Mouse (Mus musculus) hindbrain, embryonic 16.5 days (tissue): ENCODE results near the gene Zfp276. TPM values are rescaled to one million over a fixed set of nuclear protein-coding genes. Genes with fewer than 3 reads are reported as not detected.
"Not testable (repeated sequence)": the region's sequence is repeated elsewhere in the genome, so short reads cannot be mapped to it uniquely, and the experiment has no call there.

Experiments used
- ATAC-seq: fragments of 200-750 bp; cut with Nextera tagmentation; 2 replicates; pipeline ENCODE4 v1.8.0; 2017; ENCODE audit warnings: moderate TSS enrichment, moderate library complexity
- H3K27ac ChIP-seq: fragments of 300-500 bp; sonication (generic); 2 replicates; pipeline ENCODE4 v1.5.1; 2014; ENCODE audit warnings: low read depth, mild to moderate bottlenecking, control low read depth, low read length, moderate library complexity
- H3K27me3 ChIP-seq: fragments of 300-500 bp; sonication (generic); replicated peaks from 2 replicates; pipeline ENCODE4 v1.6.1; 2014; ENCODE audit warnings: low read length; ENCODE audit not compliant: control insufficient read depth, insufficient read depth
- H3K36me3 ChIP-seq: fragments of 300-500 bp; sonication (generic); 2 replicates; pipeline ENCODE4 v1.6.1; 2014; ENCODE audit warnings: mild to moderate bottlenecking, low read length, moderate library complexity, mixed read lengths; ENCODE audit not compliant: control insufficient read depth, insufficient read depth
- H3K4me1 ChIP-seq: fragments of 300-500 bp; sonication (generic); 2 replicates; pipeline ENCODE4 v1.6.1; 2014; ENCODE audit warnings: low read depth, low read length; ENCODE audit not compliant: control insufficient read depth, insufficient read depth
- H3K4me2 ChIP-seq: fragments of 300-500 bp; sonication (generic); 2 replicates; pipeline ENCODE4 v1.6.1; 2014; ENCODE audit warnings: mild to moderate bottlenecking, low read length, control low read depth, moderate library complexity
- H3K4me3 ChIP-seq: fragments of 300-500 bp; sonication (generic); 2 replicates; pipeline ENCODE4 v1.5.1; 2014; ENCODE audit warnings: mild to moderate bottlenecking, low read length, control low read depth, moderate library complexity
- H3K9ac ChIP-seq: fragments of 300-500 bp; sonication (generic); 2 replicates; pipeline ENCODE4 v1.6.1; 2014; ENCODE audit warnings: low read depth, mild to moderate bottlenecking, control low read depth, low read length, moderate library complexity
- H3K9me3 ChIP-seq: fragments of 300-500 bp; sonication (generic); 2 replicates; pipeline ENCODE4 v1.6.1; 2014; ENCODE audit warnings: mild to moderate bottlenecking, low read length, moderate library complexity; ENCODE audit not compliant: control insufficient read depth
- WGBS: fragments of 180-500 bp; shearing (Covaris S2); extraction: QIAGEN DNeasy Blood & Tissue Kit; methylation state at CpG from one replicate; pipeline ENCODE4 v1.1.7; 2014; 5-methylcytosine and 5-hydroxymethylcytosine counted together
- polyA plus RNA-seq: library from polyadenylated mRNA; unstranded; fragments of >200 nt; fragmentation: Nextera tagmentation; extraction: Ambion mirVana; gene quantifications from 2 replicates; pipeline ENCODE4 v1.2.1, GENCODE M21; 2015

Gene Zfp276
- polyA plus RNA-seq, 1 experiment from 2014 or later: 22.4 TPM

GRCm38 (mm10) chr8:123230326-123230725 lies 23.7 kb upstream of the Zfp276 start:
- not testable (repeated sequence) for H3K4me3 ChIP-seq, H3K27ac ChIP-seq, H3K9ac ChIP-seq, H3K4me2 ChIP-seq, H3K27me3 ChIP-seq, H3K36me3 ChIP-seq, ATAC-seq, H3K9me3 ChIP-seq
- H3K4me1 ChIP-seq: peaks cover 17% of the 10 kb centered on the region
- 86% methylated on average over 9 of the region's 11 CpGs for WGBS

- Histone ChIP-seq H3K4me1 (peaks cover 16% of the 10 kb centered on the region), H3K27ac (no peak overlapping the region), H3K9me3 (no peaks in the 10 kb centered on the region), H3K4me3 (no peak overlapping the region), H3K9ac (no peak overlapping the region), H3K27me3 (0 out of 2 replicates have a peak, but pooled peaks cover 2% of the 10 kb centered on the region), H3K36me3 (0 out of 2 replicates have a peak, but pooled peaks cover 3% of the 10 kb centered on the region), H3K4me2 (no peak overlapping the region)
- WGBS: 61% methylated on average over 5 of the region's 5 CpGs
- no peak for ATAC-seq
Observed at GRCm38 (mm10) chr8:123231742-123232141, 22.3 kb upstream of the Zfp276 start.

DNA sequence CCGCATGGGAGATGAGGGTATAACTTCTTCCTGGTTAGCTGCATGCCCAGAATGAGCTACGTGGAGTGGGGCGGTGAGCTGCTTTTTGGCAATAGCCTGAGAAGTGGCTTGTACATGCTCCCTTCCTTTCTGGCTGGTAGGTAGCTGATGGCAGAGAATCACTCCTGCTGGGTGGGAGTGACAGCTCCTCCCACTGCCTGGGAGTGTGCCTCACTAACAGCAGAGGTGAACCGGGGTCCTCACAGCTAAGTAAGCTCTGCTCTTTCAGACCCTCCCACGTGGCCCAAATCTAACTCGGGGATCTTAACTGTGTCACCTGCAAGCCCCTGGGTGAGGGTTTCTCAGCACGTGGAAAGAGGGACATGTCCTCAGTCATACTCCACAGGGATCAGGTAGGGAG lies 21.4 kb upstream of the Zfp276 start:
- ATAC-seq: no peak
- WGBS: 32% methylated on average over 7 of the region's 7 CpGs

GRCm38 (mm10) chr8:123233300-123233699 lies 20.7 kb upstream of the Zfp276 start:
- WGBS: 46% methylated on average over 13 of the region's 13 CpGs
- no peak for ATAC-seq
- no peak overlapping the region for H3K9ac ChIP-seq

More for the DNA sequence above, 21.4 kb upstream of the Zfp276 start:
- Histone ChIP-seq H3K9ac (no peak overlapping the region), H3K9me3 (no peaks in the 10 kb centered on the region), H3K4me1 (peaks cover 16% of the 10 kb centered on the region), H3K27me3 (0 out of 2 replicates have a peak, but pooled peaks cover 2% of the 10 kb centered on the region), H3K4me3 (no peak overlapping the region), H3K36me3 (0 out of 2 replicates have a peak, but pooled peaks cover 3% of the 10 kb centered on the region), H3K4me2 (no peak overlapping the region), H3K27ac (no peak overlapping the region)

GRCm38 (mm10) chr8:123233760-123234159 lies 20.2 kb upstream of the Zfp276 start:
- no peak for ATAC-seq
- Histone ChIP-seq H3K36me3 (no peaks in the 10 kb centered on the region), H3K27me3 (0 out of 2 replicates have a peak, but pooled peaks cover 2% of the 10 kb centered on the region), H3K9ac (no peak overlapping the region), H3K9me3 (no peaks in the 10 kb centered on the region), H3K27ac (no peak overlapping the region), H3K4me2 (no peak overlapping the region), H3K4me1 (peaks cover 16% of the 10 kb centered on the region), H3K4me3 (no peak overlapping the region)
- whole genome bisulfite sequencing: 75% methylated on average over 11 of the region's 11 CpGs

More at GRCm38 (mm10) chr8:123233300-123233699, 20.7 kb upstream of the Zfp276 start:
- Histone ChIP-seq H3K36me3 (no peaks in the 10 kb centered on the region), H3K9me3 (no peaks in the 10 kb centered on the region), H3K4me3 (no peak overlapping the region), H3K27ac (no peak overlapping the region), H3K4me1 (peaks cover 16% of the 10 kb centered on the region), H3K27me3 (0 out of 2 replicates have a peak, but pooled peaks cover 2% of the 10 kb centered on the region), H3K4me2 (no peak overlapping the region)

DNA sequence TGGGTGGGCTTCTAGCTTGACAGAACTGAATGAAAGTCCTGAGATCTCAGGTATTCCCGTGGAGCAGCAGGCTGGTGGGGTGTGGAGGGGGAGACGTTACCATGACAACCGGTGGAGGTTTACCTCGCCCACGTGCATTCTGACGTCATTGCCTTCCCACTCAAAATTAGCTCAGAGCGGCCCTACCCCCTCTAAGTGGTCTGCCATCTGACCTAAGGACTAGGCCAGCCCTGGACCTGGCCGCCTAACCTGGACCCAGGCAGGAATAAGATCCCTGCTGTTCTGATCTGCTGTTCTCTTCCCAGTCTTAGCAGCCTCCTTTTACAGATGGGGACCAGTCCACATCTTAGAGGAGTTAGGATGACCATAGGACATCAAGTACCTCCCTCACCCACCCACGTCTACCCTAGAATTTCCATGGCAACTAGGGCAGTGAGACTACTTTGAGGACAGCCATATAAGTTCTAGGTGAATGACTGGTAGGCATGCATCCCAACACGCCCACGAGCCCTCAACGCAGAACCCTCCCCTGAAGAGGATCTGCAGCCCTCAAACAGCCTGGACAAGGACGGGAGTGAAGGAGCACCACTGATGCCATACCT lies 19.0 kb upstream of the Zfp276 start:
- H3K27ac ChIP-seq: no peak overlapping the region
- H3K4me1 ChIP-seq: peaks cover 16% of the 10 kb centered on the region
- WGBS: 30% methylated on average over 13 of the region's 13 CpGs
- H3K4me2 ChIP-seq: peak overlapping the region; percentile 93
- H3K4me3 ChIP-seq: peak overlapping the region; percentile 54
- H3K9me3 ChIP-seq: no peaks in the 10 kb centered on the region
- H3K27me3 ChIP-seq: 0 out of 2 replicates have a peak, but pooled peaks cover 2% of the 10 kb centered on the region
- peak; percentile 16; the same call in 1 of the 2 replicates for ATAC-seq
- H3K9ac ChIP-seq: peak overlapping the region; percentile 75
- H3K36me3 ChIP-seq: no peaks in the 10 kb centered on the region

GRCm38 (mm10) chr8:123235520-123236497 lies 18.2 kb upstream of the Zfp276 start, which contains the start of gene Spata2l:
Spata2l (minus strand) TSS chr8:123236233.
- Histone ChIP-seq H3K27me3 (0 out of 2 replicates have a peak, but pooled peaks cover 2% of the 10 kb centered on the region), H3K27ac (peak within 1 kb of the TSS; percentile 24; the same call in 1 of the 2 replicates), H3K4me3 (peak within 1 kb of the TSS; percentile 54), H3K4me1 (peaks cover 16% of the 10 kb centered on the region), H3K9me3 (no peaks in the 10 kb centered on the region), H3K9ac (peak within 1 kb of the TSS; percentile 75), H3K36me3 (no peaks in the 10 kb centered on the region), H3K4me2 (peak within 1 kb of the TSS; percentile 93)
- 2% methylated on average over 40 of the region's 57 CpGs for WGBS
- peak; percentile 81 for ATAC-seq

DNA sequence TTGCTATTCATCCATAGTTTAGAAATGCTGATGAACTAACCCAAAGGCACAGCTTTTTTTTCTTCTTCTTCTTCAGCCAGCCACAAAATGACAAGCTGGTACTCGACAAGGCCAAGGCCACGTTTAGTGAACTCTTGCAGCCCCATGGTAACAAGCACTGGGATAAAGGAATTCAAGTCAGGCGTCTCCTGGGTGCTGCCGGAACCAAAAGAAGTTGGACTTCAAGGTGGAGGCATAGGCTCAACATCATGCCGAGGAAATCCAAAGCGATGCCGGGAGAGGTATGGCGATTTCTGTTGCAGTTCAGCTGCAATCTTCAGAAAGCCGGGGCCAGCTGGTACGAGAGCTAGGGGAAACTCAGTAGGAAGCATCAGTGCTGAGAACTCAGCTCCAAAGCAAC lies 14.6 kb upstream of the Zfp276 start:
- Histone ChIP-seq H3K36me3 (peaks cover 13% of the 10 kb centered on the region), H3K4me3 (no peak overlapping the region)
- 80% methylated on average over 10 of the region's 10 CpGs for WGBS

More for the DNA sequence above, 14.6 kb upstream of the Zfp276 start:
- no peaks in the 10 kb centered on the region for H3K9me3 ChIP-seq
- H3K27me3 ChIP-seq: no peaks in the 10 kb centered on the region
- no peak for ATAC-seq
- H3K9ac ChIP-seq: no peak overlapping the region
- H3K4me1 ChIP-seq: peaks cover 15% of the 10 kb centered on the region
- no peak overlapping the region for H3K27ac ChIP-seq
- no peak overlapping the region for H3K4me2 ChIP-seq
